Mouse (Mus musculus) embryonic facial prominence, embryonic 14.5 days (tissue): ENCODE measurements around the gene Asah2. TPM values are rescaled to one million over a fixed set of nuclear protein-coding genes. Genes with fewer than 3 reads are reported as not detected.

ENCODE experiments used
- ATAC-seq: fragments of 200-750 bp; cut with Nextera tagmentation; 2 replicates; pipeline ENCODE4 v1.8.0; 2017; ENCODE audit warnings: low read depth, moderate number of reproducible peaks, moderate TSS enrichment
- DNase-seq: peaks from one replicate; pipeline ENCODE4 v3.0.0-alpha.2; 2015; ENCODE audit warnings: low spot score
- H3K27ac ChIP-seq: fragments of 300-500 bp; sonication (generic); replicated peaks from 2 replicates; pipeline ENCODE4 v1.5.1; 2014; ENCODE audit warnings: low read depth, mild to moderate bottlenecking, low read length, moderate library complexity
- H3K27me3 ChIP-seq: fragments of 300-500 bp; sonication (generic); replicated peaks from 2 replicates; pipeline ENCODE4 v1.6.1; 2014; ENCODE audit warnings: low read length; ENCODE audit not compliant: control insufficient read depth, insufficient read depth
- H3K36me3 ChIP-seq: fragments of 300-500 bp; sonication (generic); 2 replicates; pipeline ENCODE4 v1.6.1; 2014; ENCODE audit warnings: low read length, mixed read lengths; ENCODE audit not compliant: control insufficient read depth, insufficient read depth
- H3K4me1 ChIP-seq: fragments of 300-500 bp; sonication (generic); 2 replicates; pipeline ENCODE4 v1.6.1; 2014; ENCODE audit warnings: antibody characterized with exemption, low read length; ENCODE audit not compliant: control insufficient read depth, insufficient read depth
- H3K4me2 ChIP-seq: fragments of 300-500 bp; sonication (generic); 2 replicates; pipeline ENCODE4 v1.6.1; 2014; ENCODE audit warnings: low read depth, mild to moderate bottlenecking, low read length, moderate library complexity, mixed read lengths
- H3K4me3 ChIP-seq: fragments of 300-500 bp; sonication (generic); 2 replicates; pipeline ENCODE4 v1.5.1; 2014; ENCODE audit warnings: low read depth, mild to moderate bottlenecking, low read length
- H3K9ac ChIP-seq: fragments of 300-500 bp; sonication (generic); 2 replicates; pipeline ENCODE4 v1.6.1; 2014; ENCODE audit warnings: low read depth, mild to moderate bottlenecking, low read length, moderate library complexity, mixed read lengths
- H3K9me3 ChIP-seq: fragments of 300-500 bp; sonication (generic); 2 replicates; pipeline ENCODE4 v1.6.1; 2016; ENCODE audit warnings: low read length; ENCODE audit not compliant: control insufficient read depth
- WGBS: fragments of 180-500 bp; shearing (Covaris S2); extraction: QIAGEN DNeasy Blood & Tissue Kit; methylation state at CpG from one replicate; pipeline ENCODE4 v1.1.7; 2014; 5-methylcytosine and 5-hydroxymethylcytosine counted together
- polyA plus RNA-seq: library from polyadenylated mRNA; unstranded; fragments of >200 nt; fragmentation: Nextera tagmentation; extraction: Ambion mirVana; gene quantifications from 2 replicates; pipeline ENCODE4 v1.2.1, GENCODE M21; 2014

The Asah2 gene
- polyA plus RNA-seq, 1 experiment from 2014 or later, result 2.1 TPM

DNA sequence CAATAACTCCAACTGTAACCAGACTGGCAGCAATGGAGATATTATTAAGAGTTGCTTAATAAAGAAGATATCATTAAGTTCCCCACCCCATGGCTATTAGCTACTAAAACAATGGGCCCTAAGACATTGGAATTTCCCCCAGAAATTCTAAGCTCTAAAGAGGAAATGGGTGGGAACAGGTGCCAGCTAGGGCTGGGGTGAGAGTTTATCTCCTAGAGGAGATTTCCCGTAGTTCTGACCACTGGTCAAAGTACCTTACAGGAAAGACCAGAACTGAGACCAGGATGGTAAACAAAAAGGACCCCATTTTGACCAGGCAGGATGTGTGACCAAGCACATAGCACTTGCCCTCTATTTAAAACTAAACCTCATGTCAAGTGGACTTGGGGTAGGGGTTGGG, 52.3 kb downstream of the Asah2 start:
- no peak overlapping the region for H3K9ac ChIP-seq
- no peak for DNase-seq
- no peaks in the 10 kb centered on the region for H3K36me3 ChIP-seq
- 61% methylated on average over 1 of the region's 1 CpGs for WGBS
- no peak for ATAC-seq
- H3K4me1 ChIP-seq, result no peaks in the 10 kb centered on the region
- no peak overlapping the region for H3K27ac ChIP-seq
- no peak overlapping the region for H3K4me2 ChIP-seq
- H3K27me3 ChIP-seq, result no peaks in the 10 kb centered on the region
- no peak overlapping the region for H3K4me3 ChIP-seq
- no peaks in the 10 kb centered on the region for H3K9me3 ChIP-seq

GRCm38 (mm10) chr19:32051251-32051650, 56.8 kb downstream of the Asah2 start:
- Histone ChIP-seq H3K36me3 (no peaks in the 10 kb centered on the region), H3K4me1 (no peaks in the 10 kb centered on the region), H3K27ac (no peak overlapping the region), H3K4me2 (no peak overlapping the region), H3K9ac (no peak overlapping the region), H3K9me3 (no peaks in the 10 kb centered on the region), H3K27me3 (no peaks in the 10 kb centered on the region), H3K4me3 (no peak overlapping the region)
- 72% methylated on average over 2 of the region's 2 CpGs for WGBS
- DNase-seq (no peak), ATAC-seq (no peak)

GRCm38 (mm10) chr19:32032881-32033280, 75.1 kb downstream of the Asah2 start:
- DNase-seq, result no peak
- H3K4me3 ChIP-seq, result no peak overlapping the region
- no peaks in the 10 kb centered on the region for H3K9me3 ChIP-seq
- no peaks in the 10 kb centered on the region for H3K27me3 ChIP-seq
- 77% methylated on average over 4 of the region's 4 CpGs for WGBS
- H3K27ac ChIP-seq, result no peak overlapping the region
- H3K36me3 ChIP-seq, result no peaks in the 10 kb centered on the region
- no peak for ATAC-seq
- H3K9ac ChIP-seq, result no peak overlapping the region
- no peaks in the 10 kb centered on the region for H3K4me1 ChIP-seq
- H3K4me2 ChIP-seq, result no peak overlapping the region

DNA sequence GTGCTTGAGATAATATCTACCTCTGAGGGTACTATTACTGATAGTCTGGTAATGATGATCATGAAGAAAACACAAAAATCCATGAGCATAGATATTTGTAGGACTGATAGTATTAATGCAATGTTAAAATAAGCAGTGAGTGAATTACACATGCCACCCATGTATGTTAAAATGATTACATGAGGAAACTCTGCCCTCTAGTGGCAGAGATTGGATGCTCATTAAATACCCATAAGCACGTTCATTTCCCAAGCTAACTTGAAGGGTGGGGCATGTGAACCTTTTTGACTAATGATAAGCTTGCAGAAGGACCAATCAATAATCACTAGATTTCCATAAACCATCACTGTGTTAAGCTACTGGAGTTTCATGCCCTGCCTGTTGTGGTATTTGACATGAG, 77.6 kb downstream of the Asah2 start:
- Histone ChIP-seq H3K27me3 (no peaks in the 10 kb centered on the region), H3K4me3 (no peak overlapping the region), H3K4me2 (no peak overlapping the region), H3K9ac (no peak overlapping the region), H3K4me1 (no peaks in the 10 kb centered on the region), H3K36me3 (no peaks in the 10 kb centered on the region), H3K9me3 (no peaks in the 10 kb centered on the region), H3K27ac (no peak overlapping the region)
- 0% methylated on average over 1 of the region's 1 CpGs for WGBS
- no peak for ATAC-seq
- DNase-seq, result peak; percentile 73

GRCm38 (mm10) chr19:32025443-32025842, 82.6 kb downstream of the Asah2 start:
- no peak for ATAC-seq
- Histone ChIP-seq H3K4me1 (no peaks in the 10 kb centered on the region), H3K27ac (no peak overlapping the region), H3K9ac (no peak overlapping the region), H3K27me3 (no peaks in the 10 kb centered on the region), H3K4me2 (no peak overlapping the region), H3K4me3 (no peak overlapping the region), H3K9me3 (no peaks in the 10 kb centered on the region), H3K36me3 (no peaks in the 10 kb centered on the region)
- DNase-seq, result no peak
- 88% methylated on average over 3 of the region's 3 CpGs for WGBS

GRCm38 (mm10) chr19:32019722-32020121, 88.3 kb downstream of the Asah2 start:
- H3K36me3 ChIP-seq, result no peaks in the 10 kb centered on the region
- H3K27me3 ChIP-seq, result no peaks in the 10 kb centered on the region
- H3K27ac ChIP-seq, result no peak overlapping the region
- no peak for ATAC-seq
- no peak overlapping the region for H3K9ac ChIP-seq
- H3K4me3 ChIP-seq, result no peak overlapping the region
- no peak for DNase-seq
- no peaks in the 10 kb centered on the region for H3K9me3 ChIP-seq
- H3K4me1 ChIP-seq, result no peaks in the 10 kb centered on the region
- no peak overlapping the region for H3K4me2 ChIP-seq
- WGBS, result 62% methylated on average over 8 of the region's 8 CpGs

DNA sequence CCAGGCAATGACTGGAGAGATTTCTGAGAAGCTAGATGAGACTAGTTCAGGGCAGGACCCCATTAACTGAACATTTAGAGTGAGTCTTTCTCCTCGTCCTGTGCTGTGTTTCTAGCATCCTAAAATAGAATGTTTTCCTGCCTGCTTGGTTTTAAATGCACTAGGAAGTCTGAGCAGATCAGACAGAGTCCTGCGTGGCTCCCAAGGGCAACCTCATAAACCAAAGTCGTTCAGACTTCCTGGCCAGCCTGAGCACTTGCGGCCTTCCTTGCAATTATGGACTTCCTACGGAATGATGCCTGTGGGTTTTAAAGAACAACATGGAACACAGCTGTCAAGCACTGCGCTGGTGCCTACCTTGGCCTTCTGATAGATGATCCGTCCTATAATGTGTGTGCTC, 89.4 kb downstream of the Asah2 start:
- H3K9me3 ChIP-seq, result no peaks in the 10 kb centered on the region
- H3K36me3 ChIP-seq, result no peaks in the 10 kb centered on the region
- ATAC-seq (no peak), DNase-seq (peak; percentile 34)
- H3K27me3 ChIP-seq, result no peaks in the 10 kb centered on the region
- H3K4me3 ChIP-seq, result no peak overlapping the region
- H3K4me1 ChIP-seq, result no peaks in the 10 kb centered on the region
- no peak overlapping the region for H3K27ac ChIP-seq
- H3K9ac ChIP-seq, result no peak overlapping the region
- 43% methylated on average over 7 of the region's 7 CpGs for WGBS
- no peak overlapping the region for H3K4me2 ChIP-seq

DNA sequence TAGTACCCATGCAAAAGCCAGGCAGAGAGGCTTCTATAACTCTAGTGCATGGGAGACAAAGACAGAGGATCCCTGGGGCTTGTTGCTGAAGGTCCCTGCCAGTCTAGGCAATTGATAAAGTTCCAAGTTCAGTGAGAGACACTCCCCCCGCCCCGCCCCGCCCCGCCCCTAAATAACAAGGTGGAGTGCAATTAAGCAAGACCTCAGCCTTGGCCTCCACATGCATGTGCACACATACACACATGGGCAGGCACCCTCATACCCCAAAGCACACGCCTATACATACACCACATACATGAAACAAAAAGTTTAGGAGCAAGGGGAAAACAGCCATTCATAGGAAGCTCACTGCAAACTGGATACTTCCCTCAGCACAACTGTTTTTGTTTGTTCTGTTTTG, 90.0 kb downstream of the Asah2 start:
- no peaks in the 10 kb centered on the region for H3K4me1 ChIP-seq
- no peak for DNase-seq
- H3K4me2 ChIP-seq, result no peak overlapping the region
- H3K4me3 ChIP-seq, result no peak overlapping the region
- H3K9ac ChIP-seq, result no peak overlapping the region
- no peaks in the 10 kb centered on the region for H3K36me3 ChIP-seq
- no peak for ATAC-seq
- no peaks in the 10 kb centered on the region for H3K27me3 ChIP-seq
- WGBS, result 84% methylated on average over 5 of the region's 5 CpGs
- no peaks in the 10 kb centered on the region for H3K9me3 ChIP-seq
- no peak overlapping the region for H3K27ac ChIP-seq

DNA sequence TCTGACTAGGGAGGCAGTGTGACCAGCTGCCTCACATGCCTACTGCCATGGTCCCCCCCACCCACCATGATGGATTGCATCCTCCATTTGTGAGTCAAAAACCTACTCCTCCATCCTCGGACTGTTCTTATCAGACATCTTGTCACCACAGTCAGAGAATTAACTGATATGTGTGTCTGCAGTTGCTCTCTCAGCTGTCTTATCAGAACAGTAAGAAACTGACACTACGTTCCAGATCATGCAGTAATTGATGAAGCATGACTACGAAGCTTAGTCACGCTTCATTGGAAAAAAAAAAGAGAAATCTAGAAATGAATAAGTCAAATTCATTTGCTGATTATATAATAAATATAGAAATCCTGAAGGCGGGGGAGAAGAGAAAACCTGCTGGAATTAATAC, 105.4 kb downstream of the Asah2 start:
- no peaks in the 10 kb centered on the region for H3K36me3 ChIP-seq
- ATAC-seq (no peak), DNase-seq (no peak)
- H3K9ac ChIP-seq, result no peak overlapping the region
- no peak overlapping the region for H3K4me3 ChIP-seq
- no peaks in the 10 kb centered on the region for H3K27me3 ChIP-seq
- no peaks in the 10 kb centered on the region for H3K4me1 ChIP-seq
- no peaks in the 10 kb centered on the region for H3K9me3 ChIP-seq
- H3K27ac ChIP-seq, result no peak overlapping the region
- no peak overlapping the region for H3K4me2 ChIP-seq
- 73% methylated on average over 5 of the region's 5 CpGs for WGBS
